Mouse (Mus musculus): ENCODE data around the gene Gm13757. TPM values are rescaled to one million over a fixed set of nuclear protein-coding genes. Genes with fewer than 3 reads are reported as not detected.

Gene Gm13757
- polyA plus RNA-seq (2012; rRNA removed) = not detected in 2 replicates

DNA sequence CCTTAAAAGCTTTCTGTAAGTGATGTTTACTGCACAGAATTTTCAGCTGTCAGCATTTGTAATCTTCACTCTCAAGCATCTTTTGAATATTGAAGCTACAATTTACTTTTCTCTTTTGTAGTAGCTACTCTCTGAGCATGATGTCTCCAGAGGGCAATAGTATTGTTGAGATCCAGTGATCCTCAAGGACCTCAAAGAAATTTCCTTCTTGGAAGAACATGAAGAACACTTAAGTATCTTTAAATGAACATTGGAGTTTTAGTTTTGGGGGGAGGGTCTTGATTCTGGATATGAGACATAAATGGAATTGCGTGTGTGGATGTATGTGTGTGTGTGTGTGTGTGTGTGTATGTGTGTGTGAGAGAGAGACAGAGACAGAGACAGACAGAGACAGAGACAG, at the start of gene Gm13757:
Gene Gm13757 (minus strand): TSS at position 101 of the 400 bp plus-strand sequence.

GRCm38 (mm10) chr2:88493020-88493419, 44.1 kb upstream of the Gm13757 start, which contains the start of gene Olfr1185-ps1:
TSS of gene Olfr1185-ps1 (plus strand) at chr2:88493320.

GRCm38 (mm10) chr2:88483298-88483697, 34.4 kb upstream of the Gm13757 start, which contains the start of gene Olfr1184:
TSS of gene Olfr1184 (plus strand) at chr2:88483598.

GRCm38 (mm10) chr2:88454567-88454966, 5.6 kb upstream of the Gm13757 start, which contains the start of gene Olfr1183:
TSS of gene Olfr1183 (plus strand) at chr2:88454867.

DNA sequence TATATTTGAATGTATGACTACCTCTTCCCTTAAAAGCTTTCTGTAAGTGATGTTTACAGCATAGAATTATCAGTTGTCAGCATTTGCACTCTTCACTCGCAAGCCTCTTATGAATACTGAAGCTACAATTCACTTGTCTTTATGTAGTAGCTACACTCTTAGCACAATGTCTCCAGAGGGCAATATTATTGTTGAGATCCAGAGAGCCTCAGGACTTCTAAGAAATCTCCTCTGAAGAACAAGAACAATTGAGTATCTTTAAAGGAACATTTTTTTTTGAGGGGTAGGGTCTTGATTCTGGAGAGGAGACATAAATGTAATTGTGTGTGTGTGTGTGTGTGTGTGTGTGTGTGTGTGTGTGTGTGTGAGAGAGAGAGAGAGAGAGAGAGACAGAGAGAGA, 22.9 kb downstream of the Gm13757 start, which contains the start of gene Olfr1181:
Gene Olfr1181 (minus strand): TSS at position 101 of the 400 bp plus-strand sequence.

DNA sequence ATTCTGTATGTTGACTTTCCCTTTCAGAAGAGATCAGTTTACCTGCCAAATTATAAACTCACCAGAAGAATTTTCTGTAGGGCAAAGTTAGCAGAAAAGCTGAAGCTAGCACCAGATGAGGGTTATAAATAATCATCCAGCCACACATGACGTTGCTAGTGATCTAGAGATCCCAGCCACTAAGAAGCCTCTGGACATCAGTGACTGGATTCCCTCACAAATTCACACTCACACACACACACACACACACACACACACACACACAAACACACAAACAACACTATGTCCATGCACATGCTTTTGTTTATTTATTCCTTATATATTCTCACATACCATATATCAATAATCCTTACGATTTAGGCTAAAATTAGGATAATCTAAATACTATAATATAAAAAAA, 29.9 kb downstream of the Gm13757 start, which contains the start of gene Olfr1180:
Gene Olfr1180 (minus strand): TSS at position 101 of the 400 bp plus-strand sequence.

GRCm38 (mm10) chr2:88406353-88406752, 42.6 kb downstream of the Gm13757 start, which contains the start of gene Olfr1179:
TSS of gene Olfr1179 (minus strand) at chr2:88406453.

Other genes starting within 250 kb of the Gm13757 start
- not detected in 2 replicates for gene Olfr1170, start 220.8 kb downstream of the Gm13757 start, polyA plus RNA-seq (2012; rRNA removed)
- gene Olfr1173, start 169.3 kb downstream of the Gm13757 start, polyA plus RNA-seq (2012; rRNA removed) = not detected in 2 replicates
- gene Olfr1174-ps, start 134.0 kb downstream of the Gm13757 start, polyA plus RNA-seq (2012; rRNA removed) = not detected in 2 replicates
- not detected in 2 replicates for gene Olfr1175-ps, start 121.9 kb downstream of the Gm13757 start, polyA plus RNA-seq (2012; rRNA removed)
- gene Olfr1176, start 112.4 kb downstream of the Gm13757 start, polyA plus RNA-seq (2012; rRNA removed) = not detected in 2 replicates
- gene Olfr1177-ps, start 102.6 kb downstream of the Gm13757 start, polyA plus RNA-seq (2012; rRNA removed) = not detected in 2 replicates
- not detected in 2 replicates for gene Olfr1178, start 62.1 kb downstream of the Gm13757 start, polyA plus RNA-seq (2012; rRNA removed)
- not detected in 2 replicates for gene Olfr1179, start 42.7 kb downstream of the Gm13757 start, polyA plus RNA-seq (2012; rRNA removed)
- not detected in 2 replicates for gene Olfr1180, start 30.0 kb downstream of the Gm13757 start, polyA plus RNA-seq (2012; rRNA removed)
- not detected in 2 replicates for gene Olfr1181, start 23.0 kb downstream of the Gm13757 start, polyA plus RNA-seq (2012; rRNA removed)
- not detected in 2 replicates for gene Olfr1183, start 5.7 kb upstream of the Gm13757 start, polyA plus RNA-seq (2012; rRNA removed)
- gene Olfr1184, start 34.5 kb upstream of the Gm13757 start, polyA plus RNA-seq (2012; rRNA removed) = not detected in 2 replicates
- gene Olfr1185-ps1, start 44.2 kb upstream of the Gm13757 start, polyA plus RNA-seq (2012; rRNA removed) = not detected in 2 replicates
- not detected in 2 replicates for gene Olfr1186, start 69.4 kb upstream of the Gm13757 start, polyA plus RNA-seq (2012; rRNA removed)
- gene Olfr1188, start 107.8 kb upstream of the Gm13757 start, polyA plus RNA-seq (2012; rRNA removed) = not detected in 2 replicates
- gene Olfr1189, start 137.3 kb upstream of the Gm13757 start, polyA plus RNA-seq (2012; rRNA removed) = not detected in 2 replicates
- not detected in 2 replicates for gene Olfr1191-ps1, start 191.4 kb upstream of the Gm13757 start, polyA plus RNA-seq (2012; rRNA removed)
- gene Olfr1192-ps1, start 199.4 kb upstream of the Gm13757 start, polyA plus RNA-seq (2012; rRNA removed) = not detected in 2 replicates
- not detected in 2 replicates for gene Olfr1193, start 226.5 kb upstream of the Gm13757 start, polyA plus RNA-seq (2012; rRNA removed)
- gene Olfr1195, start 240.1 kb upstream of the Gm13757 start, polyA plus RNA-seq (2012; rRNA removed) = not detected in 2 replicates

Measured in liver, embryonic 18 days (tissue).